Mouse (Mus musculus) kidney, postnatal 14 days (tissue): Measurements from ENCODE around the gene Srrm4.

Source experiments
- DNase-seq: peaks from one replicate; pipeline ENCODE4 v3.0.0; 2022; ENCODE audit warnings: mixed read lengths

Srrm4 gene

GRCm38 (mm10) chr5:116552584-116552983, 39.0 kb downstream of the Srrm4 start:
- no peak for DNase-seq

GRCm38 (mm10) chr5:116545746-116546145, 45.9 kb downstream of the Srrm4 start:
- DNase-seq = no peak

GRCm38 (mm10) chr5:116542317-116542716, 49.3 kb downstream of the Srrm4 start:
- no peak for DNase-seq

GRCm38 (mm10) chr5:116541128-116541527, 50.5 kb downstream of the Srrm4 start:
- DNase-seq = no peak

- no peak for DNase-seq
These were observed 52.3 kb downstream of the Srrm4 start for GRCm38 (mm10) chr5:116539360-116539759.

- DNase-seq = no peak
These were observed 53.1 kb downstream of the Srrm4 start for GRCm38 (mm10) chr5:116538491-116538890.

- DNase-seq = no peak
These were observed 65.3 kb downstream of the Srrm4 start for GRCm38 (mm10) chr5:116526324-116526723.

GRCm38 (mm10) chr5:116525308-116525707, 66.3 kb downstream of the Srrm4 start:
- DNase-seq = no peak

GRCm38 (mm10) chr5:116523553-116523952, 68.1 kb downstream of the Srrm4 start:
- no peak for DNase-seq

- peak; percentile 25 for DNase-seq
These were observed 68.5 kb downstream of the Srrm4 start for GRCm38 (mm10) chr5:116523079-116523478.

GRCm38 (mm10) chr5:116522273-116522672, 69.3 kb downstream of the Srrm4 start:
- DNase-seq = no peak

- DNase-seq = no peak
These were observed 73.6 kb downstream of the Srrm4 start for GRCm38 (mm10) chr5:116518047-116518446.

- DNase-seq = no peak
These were observed 79.5 kb downstream of the Srrm4 start for GRCm38 (mm10) chr5:116512135-116512534.

- DNase-seq = no peak
These were observed 81.4 kb downstream of the Srrm4 start for GRCm38 (mm10) chr5:116510229-116510628.

GRCm38 (mm10) chr5:116501342-116501741, 90.3 kb downstream of the Srrm4 start:
- DNase-seq = no peak

GRCm38 (mm10) chr5:116498880-116499640, 92.6 kb downstream of the Srrm4 start:
- DNase-seq = no peak

GRCm38 (mm10) chr5:116497866-116498265, 93.8 kb downstream of the Srrm4 start:
- no peak for DNase-seq

GRCm38 (mm10) chr5:116497205-116497604, 94.4 kb downstream of the Srrm4 start:
- DNase-seq = peak; percentile 55

GRCm38 (mm10) chr5:116496717-116497116, 94.9 kb downstream of the Srrm4 start:
- no peak for DNase-seq

- no peak for DNase-seq
These were observed 96.2 kb downstream of the Srrm4 start for GRCm38 (mm10) chr5:116495466-116495865.

GRCm38 (mm10) chr5:116494377-116494776, 97.2 kb downstream of the Srrm4 start:
- DNase-seq = no peak

- DNase-seq = no peak
These were observed 98.9 kb downstream of the Srrm4 start for GRCm38 (mm10) chr5:116492726-116493125.

GRCm38 (mm10) chr5:116491794-116492420, 99.7 kb downstream of the Srrm4 start:
- DNase-seq = no peak

- peak; percentile 36 for DNase-seq
These were observed 100.8 kb downstream of the Srrm4 start for GRCm38 (mm10) chr5:116490826-116491225.
